Mouse (Mus musculus) heart, embryonic 14.5 days (tissue): Measurements from ENCODE around the gene Kiss1. TPM values are rescaled to one million over a fixed set of nuclear protein-coding genes. Genes with fewer than 3 reads are reported as not detected.

Experiments
- ATAC-seq: fragments of 200-750 bp; cut with Nextera tagmentation; 2 replicates; pipeline ENCODE4 v1.8.0; 2017; ENCODE audit warnings: low read depth, moderate TSS enrichment; ENCODE audit not compliant: insufficient number of reproducible peaks, insufficient read depth, low FRiP score
- H3K27ac ChIP-seq, 2 experiments: fragments of 200-500 bp in 1 of 2; fragments of 300-500 bp in 1 of 2; sonication (generic) in 1 of 2; replicated peaks in 1 of 2; 2 replicates each; pipeline ENCODE4 v1.5.1; 2012 to 2014; ENCODE audit warnings: low read depth in 2 of 2, low read length in 2 of 2, control low read depth in 1 of 2, mild to moderate bottlenecking in 1 of 2, mixed read lengths in 1 of 2; ENCODE audit not compliant: control insufficient read depth in 1 of 2, insufficient read depth in 1 of 2
- H3K27me3 ChIP-seq: fragments of 300-500 bp; sonication (generic); 2 replicates; pipeline ENCODE4 v1.6.1; 2014; ENCODE audit warnings: mild to moderate bottlenecking, low read length, control low read depth; ENCODE audit not compliant: control insufficient read depth, insufficient read depth
- H3K36me3 ChIP-seq: fragments of 300-500 bp; sonication (generic); 2 replicates; pipeline ENCODE4 v1.6.1; 2014; ENCODE audit warnings: mild to moderate bottlenecking, control low read depth, low read length, mixed read lengths; ENCODE audit not compliant: control insufficient read depth, insufficient read depth
- H3K4me1 ChIP-seq, 2 experiments: fragments of 200-500 bp in 1 of 2; fragments of 300-500 bp in 1 of 2; sonication (generic) in 1 of 2; 2 replicates each; pipeline ENCODE4 v1.6.1; 2012 to 2014; ENCODE audit warnings: low read length in 2 of 2, control low read depth in 1 of 2, mixed read lengths in 1 of 2; ENCODE audit not compliant: control insufficient read depth in 2 of 2, insufficient read depth in 2 of 2
- H3K4me2 ChIP-seq: fragments of 300-500 bp; sonication (generic); 2 replicates; pipeline ENCODE4 v1.6.1; 2014; ENCODE audit warnings: mild to moderate bottlenecking, low read length
- H3K4me3 ChIP-seq, 2 experiments: fragments of 200-500 bp in 1 of 2; fragments of 300-500 bp in 1 of 2; sonication (generic) in 1 of 2; 2 replicates each; pipeline ENCODE4 v1.5.1; 2012 to 2014; ENCODE audit warnings: low read length in 2 of 2, mild to moderate bottlenecking in 2 of 2, control low read depth in 1 of 2, low read depth in 1 of 2, moderate library complexity in 1 of 2; ENCODE audit not compliant: control insufficient read depth in 1 of 2, insufficient read depth in 1 of 2
- H3K9ac ChIP-seq: fragments of 300-500 bp; sonication (generic); 2 replicates; pipeline ENCODE4 v1.6.1; 2014; ENCODE audit warnings: mild to moderate bottlenecking, low read length
- H3K9me3 ChIP-seq: fragments of 300-500 bp; sonication (generic); 2 replicates; pipeline ENCODE4 v1.6.1; 2016; ENCODE audit warnings: low read length, control low read depth; ENCODE audit not compliant: control insufficient read depth
- WGBS: fragments of 180-500 bp; shearing (Covaris S2); extraction: QIAGEN DNeasy Blood & Tissue Kit; methylation state at CpG from one replicate; pipeline ENCODE4 v1.1.7; 2014; 5-methylcytosine and 5-hydroxymethylcytosine counted together
- polyA plus RNA-seq: library from polyadenylated mRNA; unstranded; fragments of >200 nt; fragmentation: Nextera tagmentation; extraction: Ambion mirVana; gene quantifications from 2 replicates; pipeline ENCODE4 v1.2.1, GENCODE M21; 2014

Gene Kiss1
- polyA plus RNA-seq, 1 experiment from 2014 or later, result not detected

DNA sequence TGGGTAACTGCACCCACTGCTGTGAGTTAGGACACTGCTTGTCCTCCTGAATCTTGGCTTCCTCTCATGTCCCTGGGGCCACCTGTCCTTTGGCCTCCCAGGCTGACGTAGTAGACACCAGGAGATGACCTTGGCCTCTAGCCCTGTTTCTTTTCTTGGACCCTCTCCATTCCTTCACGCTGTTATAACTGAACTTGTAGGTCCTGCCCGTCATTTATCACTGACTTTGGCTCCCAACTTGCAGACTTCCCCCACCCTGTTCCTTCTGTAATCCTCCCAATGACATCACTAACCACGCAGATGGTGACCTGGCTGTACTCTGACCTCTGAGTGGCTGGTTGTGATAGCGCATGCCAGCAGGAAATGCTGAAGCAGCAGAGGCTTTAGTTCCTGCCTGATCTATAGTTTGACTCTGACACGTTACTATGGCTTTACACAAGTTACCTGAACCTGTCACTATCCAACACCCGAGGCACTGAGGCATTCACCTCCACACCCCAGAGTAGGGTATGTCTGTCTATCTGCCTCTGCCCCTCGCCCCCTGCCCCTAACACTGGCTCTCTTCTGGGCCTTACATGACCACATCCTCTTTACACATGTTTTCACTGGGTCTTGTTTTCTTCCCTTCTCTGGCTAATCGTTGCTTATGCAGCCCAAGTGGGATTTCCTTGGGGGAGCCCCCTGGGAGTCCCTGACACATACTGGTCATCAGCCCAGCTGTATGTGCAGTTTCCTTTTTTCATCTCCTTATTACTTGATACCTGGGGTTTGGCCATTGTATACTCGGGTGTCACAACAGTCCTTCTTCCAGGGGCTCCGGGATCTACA lies 26.2 kb downstream of the Kiss1 start:
- Histone ChIP-seq H3K4me1 (peaks cover 4 to 5% of the 10 kb centered on the region in 2 experiments; a peak in 3 of 4 replicates), H3K27me3 (peaks cover 9% of the 10 kb centered on the region; the same call in 1 of the 2 replicates), H3K4me2 (no peak overlapping the region), H3K27ac (no peak overlapping the region), H3K9me3 (no peaks in the 10 kb centered on the region), H3K36me3 (no peaks in the 10 kb centered on the region), H3K9ac (no peak overlapping the region), H3K4me3 (no peak overlapping the region)
- no peak for ATAC-seq
- 52% methylated on average over 11 of the region's 11 CpGs for WGBS

DNA sequence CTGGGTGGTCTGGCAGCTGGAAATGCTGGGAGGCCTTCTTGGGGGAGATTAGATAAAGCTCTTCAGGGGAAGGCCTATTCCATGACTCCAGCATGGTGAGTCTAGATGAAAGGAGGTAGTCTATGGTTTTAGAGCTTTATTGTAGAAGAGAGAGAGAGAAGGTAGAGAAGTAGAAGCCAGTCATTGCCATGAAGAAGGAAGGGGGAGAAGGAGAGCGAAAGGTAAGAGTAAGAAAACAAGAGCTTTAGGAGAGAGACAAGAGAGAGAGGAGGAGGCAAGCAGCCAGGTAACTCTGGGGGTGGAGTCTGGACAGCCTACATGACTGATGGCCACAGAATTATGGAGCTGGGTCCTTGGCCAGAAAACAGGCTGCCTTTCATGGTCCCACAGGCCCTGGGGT lies 28.5 kb downstream of the Kiss1 start, which contains the start of gene Ren1:
TSS of gene Ren1 (plus strand) at position 301 of the 400 bp plus-strand sequence.
- Histone ChIP-seq H3K36me3 (no peaks in the 10 kb centered on the region), H3K4me3 (no peak within 1 kb of the TSS), H3K4me1 (peaks cover 4 to 5% of the 10 kb centered on the region in 2 experiments; a peak in 3 of 4 replicates), H3K27me3 (peaks cover 13% of the 10 kb centered on the region; the same call in 1 of the 2 replicates), H3K27ac (no peak within 1 kb of the TSS), H3K4me2 (no peak within 1 kb of the TSS), H3K9me3 (no peaks in the 10 kb centered on the region), H3K9ac (no peak within 1 kb of the TSS)
- no peak for ATAC-seq
- WGBS, result 78% methylated on average over 1 of the region's 1 CpGs

DNA sequence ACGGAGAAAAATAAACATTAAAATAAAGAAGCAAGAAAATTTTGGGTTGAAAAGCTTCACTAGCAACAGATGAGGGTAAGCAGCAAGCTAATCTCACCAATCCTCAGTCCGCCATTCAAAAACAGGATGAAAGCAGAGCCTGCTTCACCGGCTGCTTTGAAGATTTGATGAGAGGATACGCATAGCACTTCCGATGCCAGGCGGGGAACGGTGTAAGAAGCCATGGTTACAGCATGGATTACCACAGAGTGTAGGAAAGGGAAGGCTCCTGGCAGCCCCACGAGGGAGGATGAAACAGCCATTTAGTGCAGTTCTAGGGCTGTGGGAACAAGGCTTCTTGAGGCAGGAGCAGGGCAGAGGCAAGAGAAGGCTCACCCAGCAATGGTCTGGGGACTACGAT lies 30.1 kb downstream of the Kiss1 start:
- H3K9me3 ChIP-seq, result no peaks in the 10 kb centered on the region
- H3K4me3 ChIP-seq, result no peak overlapping the region
- H3K4me2 ChIP-seq, result no peak overlapping the region
- ATAC-seq, result no peak
- no peaks in the 10 kb centered on the region for H3K36me3 ChIP-seq
- peaks cover 4 to 5% of the 10 kb centered on the region in 2 experiments; a peak in 3 of 4 replicates for H3K4me1 ChIP-seq
- 52% methylated on average over 9 of the region's 9 CpGs for WGBS
- peaks cover 22% of the 10 kb centered on the region; the same call in 1 of the 2 replicates for H3K27me3 ChIP-seq
- H3K9ac ChIP-seq, result no peak overlapping the region
- H3K27ac ChIP-seq, result no peak overlapping the region

DNA sequence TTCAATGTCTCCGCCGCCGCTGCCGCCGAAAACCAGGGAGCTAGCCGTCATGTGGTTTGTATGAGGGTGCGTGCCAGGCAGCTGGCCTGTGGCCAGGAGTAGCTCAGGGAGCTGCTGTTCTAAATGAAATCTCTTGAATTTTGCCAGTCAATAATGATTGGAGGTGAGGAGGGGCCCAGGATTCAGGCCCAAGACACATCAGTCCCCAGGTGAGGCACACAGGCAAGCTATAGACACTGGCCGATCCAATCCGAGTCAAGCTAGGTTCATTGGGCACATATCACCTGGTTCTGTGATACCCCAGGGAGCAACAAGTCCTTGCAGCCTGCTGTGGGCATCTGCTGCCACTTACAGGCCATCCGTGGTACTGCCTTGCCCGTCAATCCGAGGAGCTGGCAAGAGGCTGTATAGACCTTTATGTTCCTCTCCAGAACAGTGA lies 31.7 kb downstream of the Kiss1 start:
- H3K4me1 ChIP-seq, result no peaks in the 10 kb centered on the region
- no peak for ATAC-seq
- WGBS, result 41% methylated on average over 12 of the region's 12 CpGs
- peaks cover 33% of the 10 kb centered on the region; the same call in 1 of the 2 replicates for H3K27me3 ChIP-seq
- H3K9ac ChIP-seq, result no peak overlapping the region
- H3K27ac ChIP-seq, result no peak overlapping the region
- H3K36me3 ChIP-seq, result no peaks in the 10 kb centered on the region
- H3K4me2 ChIP-seq, result no peak overlapping the region
- H3K4me3 ChIP-seq, result no peak overlapping the region
- H3K9me3 ChIP-seq, result no peaks in the 10 kb centered on the region

DNA sequence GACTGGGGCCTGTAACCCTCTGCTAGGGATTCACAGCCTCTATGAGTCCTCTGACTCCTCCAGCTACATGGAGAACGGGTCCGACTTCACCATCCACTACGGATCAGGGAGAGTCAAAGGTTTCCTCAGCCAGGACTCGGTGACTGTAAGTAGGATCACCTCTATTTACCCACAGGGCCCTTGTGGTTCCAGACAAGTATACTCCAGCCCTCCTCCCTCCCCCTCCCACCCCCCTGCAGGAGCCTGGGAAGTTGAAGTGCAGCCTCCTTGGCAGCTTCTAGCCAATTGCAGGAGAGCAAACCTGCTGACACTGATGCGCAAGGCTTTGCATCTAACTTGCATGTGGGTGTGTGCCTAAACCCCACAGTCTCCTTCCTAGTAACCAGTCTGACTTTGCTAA lies 33.8 kb downstream of the Kiss1 start:
- H3K4me3 ChIP-seq, result no peak overlapping the region
- WGBS, result 47% methylated on average over 5 of the region's 5 CpGs
- peaks cover 37% of the 10 kb centered on the region; the same call in 1 of the 2 replicates for H3K27me3 ChIP-seq
- no peak overlapping the region for H3K9ac ChIP-seq
- no peaks in the 10 kb centered on the region for H3K9me3 ChIP-seq
- ATAC-seq, result no peak
- H3K4me1 ChIP-seq, result no peaks in the 10 kb centered on the region
- H3K27ac ChIP-seq, result no peak overlapping the region
- H3K36me3 ChIP-seq, result no peaks in the 10 kb centered on the region
- no peak overlapping the region for H3K4me2 ChIP-seq

DNA sequence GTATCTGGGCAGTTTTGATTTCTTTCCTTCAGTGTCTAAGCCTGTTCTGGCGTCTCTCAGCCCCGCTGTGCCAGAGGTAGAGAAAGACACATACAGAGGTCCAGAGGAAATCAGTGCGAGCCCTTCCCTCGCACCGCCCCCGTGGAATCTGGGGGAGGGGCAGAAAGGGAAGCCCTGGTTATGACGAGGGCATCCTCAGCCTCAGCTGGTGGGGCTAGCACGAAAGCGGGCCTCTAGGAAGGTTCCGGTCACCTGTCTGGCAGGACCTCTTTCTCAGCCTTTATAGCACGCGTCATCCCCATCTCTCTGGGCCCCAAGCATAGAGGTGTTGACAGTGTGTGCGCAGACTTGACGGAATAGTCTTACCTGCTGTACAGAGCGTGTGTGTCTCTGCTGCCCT lies 34.2 kb downstream of the Kiss1 start:
- Histone ChIP-seq H3K4me2 (no peak overlapping the region), H3K4me1 (no peaks in the 10 kb centered on the region), H3K27ac (no peak overlapping the region), H3K36me3 (no peaks in the 10 kb centered on the region), H3K27me3 (peaks cover 37% of the 10 kb centered on the region; the same call in 1 of the 2 replicates), H3K4me3 (no peak overlapping the region), H3K9me3 (no peaks in the 10 kb centered on the region), H3K9ac (no peak overlapping the region)
- no peak for ATAC-seq
- WGBS, result 49% methylated on average over 15 of the region's 15 CpGs

DNA sequence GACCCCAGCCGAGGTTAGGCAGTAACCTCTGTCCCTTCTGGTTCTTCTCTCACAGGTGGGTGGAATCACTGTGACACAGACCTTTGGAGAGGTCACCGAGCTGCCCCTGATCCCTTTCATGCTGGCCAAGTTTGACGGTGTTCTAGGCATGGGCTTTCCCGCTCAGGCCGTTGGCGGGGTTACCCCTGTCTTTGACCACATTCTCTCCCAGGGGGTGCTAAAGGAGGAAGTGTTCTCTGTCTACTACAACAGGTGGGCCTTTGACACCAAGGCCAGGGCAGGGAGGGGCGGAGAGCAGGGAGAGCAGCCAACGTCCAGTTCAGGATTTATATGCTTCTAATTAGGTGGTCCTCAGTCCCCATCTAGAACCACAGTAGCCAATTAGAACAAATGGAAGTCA lies 34.7 kb downstream of the Kiss1 start:
- Histone ChIP-seq H3K4me2 (no peak overlapping the region), H3K4me1 (no peaks in the 10 kb centered on the region), H3K4me3 (no peak overlapping the region), H3K9me3 (no peaks in the 10 kb centered on the region), H3K36me3 (no peaks in the 10 kb centered on the region), H3K27ac (no peak overlapping the region), H3K9ac (no peak overlapping the region), H3K27me3 (peaks cover 37% of the 10 kb centered on the region; the same call in 1 of the 2 replicates)
- ATAC-seq, result no peak
- 60% methylated on average over 8 of the region's 8 CpGs for WGBS
